Mouse (Mus musculus) olfactory bulb, adult 2 months (tissue): ENCODE results near the gene Zswim4.

Experiments
- CTCF ChIP-seq: fragments of 200-500 bp; IDR thresholded peaks from 2 replicates; pipeline ENCODE4 v1.5.1; 2012; ENCODE audit warnings: low read depth, mild to moderate bottlenecking, low read length, moderate library complexity; ENCODE audit not compliant: insufficient read depth
- POLR2A ChIP-seq: fragments of 200-500 bp; IDR thresholded peaks from 2 replicates; pipeline ENCODE4 v1.6.1; 2012; ENCODE audit warnings: mild to moderate bottlenecking, low read depth, low read length, moderate library complexity; ENCODE audit not compliant: insufficient read depth

- TF ChIP-seq CTCF (no peak), POLR2A (no peak)
These were observed 32.7 kb downstream of the Zswim4 start for GRCm38 (mm10) chr8:84203975-84204772.
